Mouse (Mus musculus) hindbrain, embryonic 16.5 days (tissue): ENCODE data around the gene Shh. TPM values are rescaled to one million over a fixed set of nuclear protein-coding genes. Genes with fewer than 3 reads are reported as not detected.

Source experiments
- ATAC-seq: fragments of 200-750 bp; cut with Nextera tagmentation; 2 replicates; pipeline ENCODE4 v1.8.0; 2017; ENCODE audit warnings: moderate TSS enrichment, moderate library complexity
- H3K27ac ChIP-seq: fragments of 300-500 bp; sonication (generic); 2 replicates; pipeline ENCODE4 v1.5.1; 2014; ENCODE audit warnings: low read depth, mild to moderate bottlenecking, control low read depth, low read length, moderate library complexity
- H3K27me3 ChIP-seq: fragments of 300-500 bp; sonication (generic); replicated peaks from 2 replicates; pipeline ENCODE4 v1.6.1; 2014; ENCODE audit warnings: low read length; ENCODE audit not compliant: control insufficient read depth, insufficient read depth
- H3K36me3 ChIP-seq: fragments of 300-500 bp; sonication (generic); 2 replicates; pipeline ENCODE4 v1.6.1; 2014; ENCODE audit warnings: mild to moderate bottlenecking, low read length, moderate library complexity, mixed read lengths; ENCODE audit not compliant: control insufficient read depth, insufficient read depth
- H3K4me1 ChIP-seq: fragments of 300-500 bp; sonication (generic); 2 replicates; pipeline ENCODE4 v1.6.1; 2014; ENCODE audit warnings: low read depth, low read length; ENCODE audit not compliant: control insufficient read depth, insufficient read depth
- H3K4me2 ChIP-seq: fragments of 300-500 bp; sonication (generic); 2 replicates; pipeline ENCODE4 v1.6.1; 2014; ENCODE audit warnings: mild to moderate bottlenecking, low read length, control low read depth, moderate library complexity
- H3K4me3 ChIP-seq: fragments of 300-500 bp; sonication (generic); 2 replicates; pipeline ENCODE4 v1.5.1; 2014; ENCODE audit warnings: mild to moderate bottlenecking, low read length, control low read depth, moderate library complexity
- H3K9ac ChIP-seq: fragments of 300-500 bp; sonication (generic); 2 replicates; pipeline ENCODE4 v1.6.1; 2014; ENCODE audit warnings: low read depth, mild to moderate bottlenecking, control low read depth, low read length, moderate library complexity
- H3K9me3 ChIP-seq: fragments of 300-500 bp; sonication (generic); 2 replicates; pipeline ENCODE4 v1.6.1; 2014; ENCODE audit warnings: mild to moderate bottlenecking, low read length, moderate library complexity; ENCODE audit not compliant: control insufficient read depth
- WGBS: fragments of 180-500 bp; shearing (Covaris S2); extraction: QIAGEN DNeasy Blood & Tissue Kit; methylation state at CpG from one replicate; pipeline ENCODE4 v1.1.7; 2014; 5-methylcytosine and 5-hydroxymethylcytosine counted together
- polyA plus RNA-seq: library from polyadenylated mRNA; unstranded; fragments of >200 nt; fragmentation: Nextera tagmentation; extraction: Ambion mirVana; gene quantifications from 2 replicates; pipeline ENCODE4 v1.2.1, GENCODE M21; 2015

The Shh gene
- polyA plus RNA-seq, 1 experiment from 2014 or later: 0.93 TPM

GRCm38 (mm10) chr5:28412006-28412685, 54.9 kb downstream of the Shh start:
- Histone ChIP-seq H3K36me3 (peaks cover 23% of the 10 kb centered on the region), H3K4me1 (no peaks in the 10 kb centered on the region), H3K4me2 (no peak overlapping the region), H3K9ac (no peak overlapping the region), H3K9me3 (no peaks in the 10 kb centered on the region), H3K4me3 (no peak overlapping the region), H3K27me3 (no peaks in the 10 kb centered on the region), H3K27ac (no peak overlapping the region)
- ATAC-seq: no peak
- WGBS: 88% methylated on average over 2 of the region's 2 CpGs

Other genes with a start within 250 kb of the Shh start
- 25.0 and 35.3 TPM in 2 replicates for gene Cnpy1, start 221.4 kb downstream of the Shh start, polyA plus RNA-seq
- 10.5 and 13.6 TPM in 2 replicates for gene Rbm33, start 150.1 kb downstream of the Shh start, polyA plus RNA-seq